Mouse (Mus musculus) erythroid progenitor cell, adult 5-6 weeks (primary cell): ENCODE results near the gene Kcnip1. TPM values are rescaled to one million over a fixed set of nuclear protein-coding genes. Genes with fewer than 3 reads are reported as not detected.

Experiments used
- ATAC-seq: replicated peaks from 2 replicates; pipeline ENCODE4 v1.8.0; 2016; ENCODE audit warnings: moderate number of reproducible peaks, mild to moderate bottlenecking, moderate TSS enrichment, inconsistent platforms; ENCODE audit not compliant: poor library complexity, low FRiP score, severe bottlenecking
- total RNA-seq, 2 experiments: library from RNA; stranded (forward) in 1 of 2; stranded (reverse) in 1 of 2; fragments of 150-400 nt in 1 of 2; fragments of 186-747, 209-891 nt in 1 of 2; gene quantifications; 2 replicates each; pipeline versions ENCODE4 v1.2.3 to v1.2.4; 2015 to 2017; ENCODE audit warnings: low replicate concordance in 2 of 2

The Kcnip1 gene
- total RNA-seq, 2 experiments from 2014 or later, result not detected

- no peak for ATAC-seq
Measured at GRCm38 (mm10) chr11:33993496-33993895, 544 bp upstream of the Kcnip1 start.

GRCm38 (mm10) chr11:33990002-33990401, 3.0 kb downstream of the Kcnip1 start:
- ATAC-seq, result no peak

- ATAC-seq, result no peak
Measured at GRCm38 (mm10) chr11:33986525-33986924, 6.4 kb downstream of the Kcnip1 start.

GRCm38 (mm10) chr11:33980146-33980545, 12.8 kb downstream of the Kcnip1 start:
- no peak for ATAC-seq

- ATAC-seq, result no peak
Measured at GRCm38 (mm10) chr11:33975121-33975520, 17.8 kb downstream of the Kcnip1 start.

GRCm38 (mm10) chr11:33974341-33975040, 18.5 kb downstream of the Kcnip1 start:
- ATAC-seq, result no peak

- no peak for ATAC-seq
Measured at GRCm38 (mm10) chr11:33972114-33972513, 20.8 kb downstream of the Kcnip1 start.

- ATAC-seq, result no peak
Measured at GRCm38 (mm10) chr11:33969199-33969598, 23.8 kb downstream of the Kcnip1 start.

GRCm38 (mm10) chr11:33967708-33968107, 25.2 kb downstream of the Kcnip1 start:
- ATAC-seq, result no peak

- no peak for ATAC-seq
Measured at GRCm38 (mm10) chr11:33965380-33965779, 27.6 kb downstream of the Kcnip1 start.

- no peak for ATAC-seq
Measured at GRCm38 (mm10) chr11:33962688-33963407, 30.1 kb downstream of the Kcnip1 start, which contains the start of gene Kcnmb1. TSS of gene Kcnmb1 (plus strand) at chr11:33963013.

GRCm38 (mm10) chr11:33962178-33962577, 30.8 kb downstream of the Kcnip1 start:
- ATAC-seq, result no peak

GRCm38 (mm10) chr11:33958713-33959112, 34.2 kb downstream of the Kcnip1 start:
- ATAC-seq, result no peak

- no peak for ATAC-seq
Measured at GRCm38 (mm10) chr11:33957595-33957994, 35.4 kb downstream of the Kcnip1 start.

GRCm38 (mm10) chr11:33956623-33957022, 36.3 kb downstream of the Kcnip1 start:
- ATAC-seq, result no peak

- ATAC-seq, result no peak
Measured at GRCm38 (mm10) chr11:33955982-33956381, 37.0 kb downstream of the Kcnip1 start.

GRCm38 (mm10) chr11:33951684-33952625, 41.0 kb downstream of the Kcnip1 start:
- no peak for ATAC-seq

- no peak for ATAC-seq
Measured at GRCm38 (mm10) chr11:33951155-33951554, 41.8 kb downstream of the Kcnip1 start.

GRCm38 (mm10) chr11:33946501-33946900, 46.5 kb downstream of the Kcnip1 start:
- no peak for ATAC-seq

- ATAC-seq, result no peak
Measured at GRCm38 (mm10) chr11:33944786-33945328, 48.1 kb downstream of the Kcnip1 start.
